Mouse (Mus musculus) adrenal gland, postnatal 14 days (tissue): Measurements from ENCODE around the gene Cpeb2. TPM values are rescaled to one million over a fixed set of nuclear protein-coding genes. Genes with fewer than 3 reads are reported as not detected.

Source experiments
- DNase-seq: peaks from one replicate; pipeline ENCODE4 v3.0.0; 2021; ENCODE audit warnings: mixed read lengths
- total RNA-seq: library from RNA; stranded (reverse); gene quantifications from 2 replicates; pipeline ENCODE4 v1.2.3, GENCODE M21; 2021

The Cpeb2 gene
- total RNA-seq, 1 experiment from 2014 or later: 38.1 TPM

- no peak for DNase-seq
Measured at GRCm38 (mm10) chr5:43237238-43237637, 4.3 kb downstream of the Cpeb2 start.

GRCm38 (mm10) chr5:43239141-43239835 is 6.3 kb downstream of the Cpeb2 start:
- DNase-seq: no peak

GRCm38 (mm10) chr5:43240729-43241128 is 7.8 kb downstream of the Cpeb2 start:
- no peak for DNase-seq

GRCm38 (mm10) chr5:43246236-43246635 is 13.3 kb downstream of the Cpeb2 start:
- no peak for DNase-seq

GRCm38 (mm10) chr5:43246954-43247353 is 14.0 kb downstream of the Cpeb2 start:
- DNase-seq: no peak

GRCm38 (mm10) chr5:43248001-43248430 is 15.0 kb downstream of the Cpeb2 start:
- no peak for DNase-seq

GRCm38 (mm10) chr5:43257490-43257889 is 24.5 kb downstream of the Cpeb2 start:
- no peak for DNase-seq

- DNase-seq: no peak
Measured at GRCm38 (mm10) chr5:43258472-43259142, 25.6 kb downstream of the Cpeb2 start.

GRCm38 (mm10) chr5:43261814-43262213 is 28.8 kb downstream of the Cpeb2 start:
- DNase-seq: no peak

GRCm38 (mm10) chr5:43263951-43264350 is 31.0 kb downstream of the Cpeb2 start:
- DNase-seq: no peak

- DNase-seq: no peak
Measured at GRCm38 (mm10) chr5:43264696-43265095, 31.7 kb downstream of the Cpeb2 start.

- no peak for DNase-seq
Measured at GRCm38 (mm10) chr5:43277982-43278381, 45.0 kb downstream of the Cpeb2 start.

GRCm38 (mm10) chr5:43279774-43280173 is 46.8 kb downstream of the Cpeb2 start:
- DNase-seq: no peak

- DNase-seq: no peak
Measured at GRCm38 (mm10) chr5:43285756-43286155, 52.8 kb downstream of the Cpeb2 start.

- no peak for DNase-seq
Measured at GRCm38 (mm10) chr5:43289752-43290446, 56.9 kb downstream of the Cpeb2 start.

- DNase-seq: no peak
Measured at GRCm38 (mm10) chr5:43293136-43293535, 60.2 kb downstream of the Cpeb2 start.

- peak; percentile 15 for DNase-seq
Measured at GRCm38 (mm10) chr5:43297459-43297858, 64.5 kb downstream of the Cpeb2 start.

GRCm38 (mm10) chr5:43298975-43299374 is 66.0 kb downstream of the Cpeb2 start:
- DNase-seq: no peak

- DNase-seq: no peak
Measured at GRCm38 (mm10) chr5:43300076-43300475, 67.1 kb downstream of the Cpeb2 start.

- DNase-seq: no peak
Measured at GRCm38 (mm10) chr5:43300979-43301378, 68.0 kb downstream of the Cpeb2 start.

GRCm38 (mm10) chr5:43303504-43303903 is 70.5 kb downstream of the Cpeb2 start:
- no peak for DNase-seq

- no peak for DNase-seq
Measured at GRCm38 (mm10) chr5:43305449-43305848, 72.5 kb downstream of the Cpeb2 start.

- DNase-seq: peak; percentile 62
Measured at GRCm38 (mm10) chr5:43309961-43310360, 77.0 kb downstream of the Cpeb2 start.
